Mouse (Mus musculus) embryonic facial prominence, embryonic 13.5 days (tissue): ENCODE results near the gene 1810009A15Rik. TPM values are rescaled to one million over a fixed set of nuclear protein-coding genes. Genes with fewer than 3 reads are reported as not detected.

Experiments used
- ATAC-seq: fragments of 200-750 bp; cut with Nextera tagmentation; 2 replicates; pipeline ENCODE4 v1.8.0; 2017; ENCODE audit warnings: low read depth; ENCODE audit not compliant: insufficient number of reproducible peaks, insufficient read depth, low FRiP score, low TSS enrichment
- H3K27ac ChIP-seq: fragments of 300-500 bp; sonication (generic); 2 replicates; pipeline ENCODE4 v1.5.1; 2015; ENCODE audit warnings: moderate library complexity, mild to moderate bottlenecking, inconsistent platforms
- H3K27me3 ChIP-seq: fragments of 300-500 bp; sonication (generic); 2 replicates; pipeline ENCODE4 v1.6.1; 2015; ENCODE audit warnings: mild to moderate bottlenecking, inconsistent platforms
- H3K36me3 ChIP-seq: fragments of 300-500 bp; sonication (generic); 2 replicates; pipeline ENCODE4 v1.6.1; 2015; ENCODE audit warnings: mild to moderate bottlenecking, inconsistent platforms
- H3K4me1 ChIP-seq: fragments of 300-500 bp; sonication (generic); 2 replicates; pipeline ENCODE4 v1.6.1; 2015; ENCODE audit warnings: inconsistent platforms
- H3K4me2 ChIP-seq: fragments of 300-500 bp; sonication (generic); 2 replicates; pipeline ENCODE4 v1.6.1; 2015; ENCODE audit warnings: moderate library complexity, mild to moderate bottlenecking, inconsistent platforms
- H3K4me3 ChIP-seq: fragments of 300-500 bp; sonication (generic); 2 replicates; pipeline ENCODE4 v1.5.1; 2015; ENCODE audit warnings: mild to moderate bottlenecking, inconsistent platforms
- H3K9ac ChIP-seq: fragments of 300-500 bp; sonication (generic); 2 replicates; pipeline ENCODE4 v1.6.1; 2015; ENCODE audit warnings: mild to moderate bottlenecking, inconsistent platforms
- H3K9me3 ChIP-seq: fragments of 300-500 bp; sonication (generic); 2 replicates; pipeline ENCODE4 v1.6.1; 2016; ENCODE audit warnings: inconsistent platforms
- WGBS: fragments of 180-500 bp; shearing (Covaris S2); methylation state at CpG from one replicate; pipeline ENCODE4 v1.1.7; 2015; ENCODE audit warnings: mixed read lengths; 5-methylcytosine and 5-hydroxymethylcytosine counted together
- polyA plus RNA-seq: library from polyadenylated mRNA; unstranded; fragments of >200 nt; fragmentation: Nextera tagmentation; extraction: Ambion mirVana; gene quantifications from 2 replicates; pipeline ENCODE4 v1.2.1, GENCODE M21; 2015

The 1810009A15Rik gene
- 84.9 and 90.0 TPM in 2 replicates for polyA plus RNA-seq

GRCm38 (mm10) chr19:8888511-8889385 is at the start of gene 1810009A15Rik, which contains the start of gene Gm49416:
Gene 1810009A15Rik (plus strand): TSS chr19:8888853.
Gene Gm49416 (plus strand): TSS chr19:8888926.
- peak; percentile 92 for ATAC-seq
- Histone ChIP-seq H3K9me3 (no peaks in the 10 kb centered on the region), H3K9ac (peak within 1 kb of the TSS; percentile 93), H3K4me2 (peak within 1 kb of the TSS; percentile 67), H3K36me3 (peaks cover 16% of the 10 kb centered on the region), H3K27me3 (no peaks in the 10 kb centered on the region), H3K27ac (peak within 1 kb of the TSS; percentile 91), H3K4me1 (peaks cover 22% of the 10 kb centered on the region), H3K4me3 (peak within 1 kb of the TSS; percentile 71)
- under 1% methylated on average over 58 of the region's 58 CpGs for WGBS

GRCm38 (mm10) chr19:8839103-8839907 is 49.3 kb upstream of the 1810009A15Rik start, which contains the start of gene Gng3:
Gene Gng3 (minus strand): TSS chr19:8839194.
- peaks cover 32% of the 10 kb centered on the region for H3K36me3 ChIP-seq
- H3K4me3 ChIP-seq = peak within 1 kb of the TSS; percentile 56
- no peaks in the 10 kb centered on the region for H3K27me3 ChIP-seq
- H3K9ac ChIP-seq = peak within 1 kb of the TSS; percentile 83
- peaks cover 31% of the 10 kb centered on the region for H3K4me1 ChIP-seq
- 47% methylated on average over 11 of the region's 11 CpGs for WGBS
- peak; percentile 27 for ATAC-seq
- H3K27ac ChIP-seq = peak within 1 kb of the TSS; percentile 99
- H3K4me2 ChIP-seq = peak within 1 kb of the TSS; percentile 79
- H3K9me3 ChIP-seq = no peaks in the 10 kb centered on the region

- 22% methylated on average over 29 of the region's 29 CpGs for WGBS
- no peak for ATAC-seq
Measured at GRCm38 (mm10) chr19:8839908-8840791, 48.5 kb upstream of the 1810009A15Rik start.

GRCm38 (mm10) chr19:8841012-8841411 is 47.6 kb upstream of the 1810009A15Rik start:
- peak overlapping the region; percentile 79 for H3K4me2 ChIP-seq
- ATAC-seq = no peak
- WGBS = 94% methylated on average over 7 of the region's 7 CpGs
- peak overlapping the region; percentile 48 for H3K4me3 ChIP-seq
- H3K9ac ChIP-seq = peak overlapping the region; percentile 73
- peaks cover 24% of the 10 kb centered on the region for H3K36me3 ChIP-seq
- peaks cover 31% of the 10 kb centered on the region for H3K4me1 ChIP-seq
- H3K27me3 ChIP-seq = no peaks in the 10 kb centered on the region
- no peak overlapping the region for H3K27ac ChIP-seq
- no peaks in the 10 kb centered on the region for H3K9me3 ChIP-seq

More at GRCm38 (mm10) chr19:8839908-8840791, 48.5 kb upstream of the 1810009A15Rik start:
- Histone ChIP-seq H3K27ac (no peak overlapping the region), H3K4me1 (peaks cover 31% of the 10 kb centered on the region), H3K4me3 (peak overlapping the region; percentile 48), H3K27me3 (no peaks in the 10 kb centered on the region), H3K9me3 (no peaks in the 10 kb centered on the region), H3K9ac (peak overlapping the region; percentile 73), H3K36me3 (peaks cover 26% of the 10 kb centered on the region), H3K4me2 (peak overlapping the region; percentile 79)

- Histone ChIP-seq H3K9ac (no peak overlapping the region), H3K27ac (no peak overlapping the region), H3K4me3 (no peak overlapping the region), H3K9me3 (no peaks in the 10 kb centered on the region), H3K36me3 (peaks cover 40% of the 10 kb centered on the region), H3K4me2 (no peak overlapping the region), H3K4me1 (peaks cover 31% of the 10 kb centered on the region), H3K27me3 (no peaks in the 10 kb centered on the region)
- ATAC-seq = no peak
- WGBS = 85% methylated on average over 6 of the region's 6 CpGs
Measured at GRCm38 (mm10) chr19:8842961-8843360, 45.7 kb upstream of the 1810009A15Rik start.

- H3K36me3 ChIP-seq = peaks cover 45% of the 10 kb centered on the region
- peak overlapping the region; percentile 16; the same call in 1 of the 2 replicates for H3K9ac ChIP-seq
- no peak overlapping the region for H3K4me3 ChIP-seq
- H3K4me1 ChIP-seq = peaks cover 16% of the 10 kb centered on the region
- H3K4me2 ChIP-seq = no peak overlapping the region
- 64% methylated on average over 5 of the region's 5 CpGs for WGBS
- H3K9me3 ChIP-seq = no peaks in the 10 kb centered on the region
- ATAC-seq = no peak
- no peak overlapping the region for H3K27ac ChIP-seq
- H3K27me3 ChIP-seq = no peaks in the 10 kb centered on the region
Measured at GRCm38 (mm10) chr19:8844371-8845129, 44.1 kb upstream of the 1810009A15Rik start.

- no peak overlapping the region for H3K4me3 ChIP-seq
- H3K27ac ChIP-seq = no peak overlapping the region
- no peak overlapping the region for H3K4me2 ChIP-seq
- H3K4me1 ChIP-seq = peaks cover 10% of the 10 kb centered on the region
- 57% methylated on average over 5 of the region's 5 CpGs for WGBS
- peaks cover 33% of the 10 kb centered on the region for H3K36me3 ChIP-seq
- no peaks in the 10 kb centered on the region for H3K27me3 ChIP-seq
- H3K9me3 ChIP-seq = no peaks in the 10 kb centered on the region
- no peak for ATAC-seq
- no peak overlapping the region for H3K9ac ChIP-seq
Measured at GRCm38 (mm10) chr19:8848356-8848755, 40.3 kb upstream of the 1810009A15Rik start.

GRCm38 (mm10) chr19:8850402-8850901 is 38.2 kb upstream of the 1810009A15Rik start, which contains the start of gene Lrrn4cl:
Gene Lrrn4cl (plus strand): TSS chr19:8850768.
- Histone ChIP-seq H3K9me3 (no peaks in the 10 kb centered on the region), H3K27ac (peak within 1 kb of the TSS; percentile 72), H3K4me3 (no peak within 1 kb of the TSS), H3K27me3 (no peaks in the 10 kb centered on the region), H3K4me2 (peak within 1 kb of the TSS; percentile 27), H3K36me3 (peaks cover 31% of the 10 kb centered on the region), H3K4me1 (peaks cover 10% of the 10 kb centered on the region), H3K9ac (peak within 1 kb of the TSS; percentile 49; the same call in 1 of the 2 replicates)
- 0 out of 2 replicates have a peak, but pooled peaks have one; percentile 17 for ATAC-seq
- 6% methylated on average over 7 of the region's 7 CpGs for WGBS

GRCm38 (mm10) chr19:8851639-8852038 is 37.0 kb upstream of the 1810009A15Rik start:
- Histone ChIP-seq H3K4me1 (peaks cover 10% of the 10 kb centered on the region), H3K36me3 (peaks cover 19% of the 10 kb centered on the region), H3K27me3 (no peaks in the 10 kb centered on the region), H3K4me3 (no peak overlapping the region), H3K27ac (no peak overlapping the region), H3K9me3 (no peaks in the 10 kb centered on the region), H3K9ac (no peak overlapping the region), H3K4me2 (no peak overlapping the region)
- no peak for ATAC-seq
- 54% methylated on average over 7 of the region's 7 CpGs for WGBS
